Mouse (Mus musculus) olfactory bulb, adult 2 months (tissue): ENCODE data around the gene Trpm8. TPM values are rescaled to one million over a fixed set of nuclear protein-coding genes. Genes with fewer than 3 reads are reported as not detected.
A peak's percentile ranks its signal among the peaks of the same experiment; 100 is the strongest.

ENCODE experiments used
- H3K27ac ChIP-seq: fragments of 200-500 bp; 2 replicates; pipeline ENCODE4 v1.5.1; 2012; ENCODE audit warnings: low read depth, low read length; ENCODE audit not compliant: insufficient read depth
- H3K4me1 ChIP-seq: fragments of 200-500 bp; 2 replicates; pipeline ENCODE4 v1.6.1; 2012; ENCODE audit warnings: low read length; ENCODE audit not compliant: control insufficient read depth, insufficient read depth
- H3K4me3 ChIP-seq: fragments of 200-500 bp; 2 replicates; pipeline ENCODE4 v1.5.1; 2012; ENCODE audit warnings: mild to moderate bottlenecking, low read depth, low read length, moderate library complexity; ENCODE audit not compliant: insufficient read depth
- CTCF ChIP-seq: fragments of 200-500 bp; IDR thresholded peaks from 2 replicates; pipeline ENCODE4 v1.5.1; 2012; ENCODE audit warnings: low read depth, mild to moderate bottlenecking, low read length, moderate library complexity; ENCODE audit not compliant: insufficient read depth
- POLR2A ChIP-seq: fragments of 200-500 bp; IDR thresholded peaks from 2 replicates; pipeline ENCODE4 v1.6.1; 2012; ENCODE audit warnings: mild to moderate bottlenecking, low read depth, low read length, moderate library complexity; ENCODE audit not compliant: insufficient read depth
- WGBS: fragments of 180-500 bp; shearing (Covaris S2); methylation state at CpG from one replicate; pipeline ENCODE4 v1.1.7; 2018; 5-methylcytosine and 5-hydroxymethylcytosine counted together
- polyA plus RNA-seq: library from polyadenylated mRNA; stranded (reverse); fragments of >200 nt; gene quantifications from 2 replicates; pipeline ENCODE4 v1.2.4, GENCODE M21; 2012; ENCODE audit warnings: low replicate concordance; ENCODE audit not compliant: missing spikeins, insufficient read depth, insufficient read length

The Trpm8 gene
- polyA plus RNA-seq, 1 experiment = not detected

DNA sequence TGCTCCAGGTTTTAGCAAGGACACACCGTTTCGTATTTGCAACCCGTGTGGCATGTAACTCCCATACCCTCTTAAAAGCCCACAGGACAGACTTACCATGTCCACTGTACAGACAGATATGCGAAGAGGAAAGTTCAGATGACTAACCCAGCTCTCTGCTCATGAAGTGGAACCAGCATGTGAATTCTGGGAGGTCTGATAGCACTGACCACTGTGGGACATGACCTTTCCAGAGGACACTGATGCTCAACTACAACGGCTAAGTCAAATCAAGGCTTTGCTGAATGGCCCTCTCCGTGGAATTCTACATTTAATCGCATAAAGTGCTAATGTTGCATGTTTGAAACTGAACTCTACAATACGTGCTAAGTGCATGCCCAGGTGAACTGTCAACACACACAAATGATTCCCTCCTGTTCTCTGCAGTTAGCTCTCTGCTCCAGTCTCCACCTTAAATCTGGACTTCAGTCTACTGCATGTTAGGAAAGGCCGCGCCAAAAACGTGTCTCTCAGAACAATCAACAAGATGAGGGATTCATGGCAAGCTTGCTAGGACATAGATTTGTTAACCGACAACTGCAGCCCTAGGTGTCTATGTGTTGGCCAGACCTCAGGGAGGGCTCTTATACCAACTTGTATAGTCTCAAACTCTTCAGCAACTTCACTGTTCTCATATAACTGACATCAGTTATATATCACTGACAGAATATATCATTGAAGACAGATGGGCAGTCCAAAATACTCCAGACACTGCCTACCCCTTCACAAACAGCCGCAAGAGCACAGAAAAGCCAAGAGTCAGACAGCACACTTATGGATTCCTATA lies 1.6 kb upstream of the Trpm8 start:
- TF ChIP-seq POLR2A (no peak), CTCF (no peak)
- no peak overlapping the region for H3K27ac ChIP-seq
- WGBS = 61% methylated on average over 13 of the region's 13 CpGs
- no peak overlapping the region for H3K4me3 ChIP-seq
- peaks cover 4% of the 10 kb centered on the region for H3K4me1 ChIP-seq

DNA sequence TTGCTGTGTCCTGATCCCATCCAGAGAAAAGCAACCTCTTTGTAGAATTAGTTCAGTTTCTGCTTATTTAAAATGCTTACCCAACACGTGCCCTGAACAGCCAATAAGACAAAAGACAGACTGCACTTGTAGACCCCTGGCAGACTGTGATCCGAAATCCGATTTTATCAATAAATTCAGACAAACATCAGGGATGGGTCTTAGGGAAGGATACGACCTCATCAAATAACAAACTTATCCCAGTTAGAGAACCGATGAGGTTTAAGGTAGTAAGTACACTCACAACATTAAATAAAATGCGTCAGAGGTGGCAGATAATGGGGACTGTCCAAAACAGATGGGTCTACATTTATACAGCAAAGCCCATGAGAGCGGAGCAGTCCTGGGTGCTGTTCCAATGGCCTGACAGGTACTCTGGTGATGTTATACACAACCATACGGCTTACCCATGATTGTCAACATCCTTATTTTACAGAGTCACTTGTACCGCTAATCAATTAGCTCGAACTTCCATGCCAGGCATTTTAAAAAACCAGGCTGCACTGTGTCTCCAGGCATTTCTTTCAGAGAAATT lies 850 bp upstream of the Trpm8 start:
- 10% methylated on average over 10 of the region's 10 CpGs for WGBS
- H3K27ac ChIP-seq = no peak overlapping the region
- peaks cover 4% of the 10 kb centered on the region for H3K4me1 ChIP-seq

DNA sequence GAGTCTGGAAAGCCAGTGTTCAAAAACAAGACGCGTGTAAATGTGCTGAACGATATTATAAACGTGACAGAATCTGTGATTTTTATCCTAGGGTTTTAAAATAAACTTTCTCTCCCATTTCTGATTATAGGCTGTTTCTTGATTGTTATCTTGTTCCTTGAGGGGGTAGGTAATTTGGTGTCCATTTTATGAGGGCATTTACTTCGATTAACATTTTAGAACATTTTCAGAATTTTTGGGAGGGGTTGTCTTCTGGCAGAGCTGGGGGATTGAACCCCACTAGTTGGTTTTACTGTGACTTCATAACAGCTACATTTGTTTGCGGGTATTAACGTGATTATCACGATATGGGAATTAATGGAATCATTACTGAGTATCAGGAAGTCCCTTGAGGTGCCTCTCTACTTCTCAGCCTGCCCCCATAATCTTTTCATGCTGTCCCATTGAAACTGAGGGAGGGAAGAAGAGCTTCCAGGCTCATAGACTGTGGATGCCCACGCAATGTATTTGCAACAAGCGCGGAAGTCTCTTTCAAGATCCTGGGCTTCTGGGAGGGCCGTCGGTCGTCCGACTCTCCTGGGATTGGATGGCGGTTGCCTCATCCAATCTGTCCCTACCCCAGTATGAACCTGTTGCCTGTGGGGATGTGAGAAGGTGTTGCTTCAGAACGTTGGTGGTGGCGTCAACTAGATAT lies 504 bp downstream of the Trpm8 start:
- H3K4me3 ChIP-seq = peak overlapping the region; percentile 48
- TF ChIP-seq CTCF (no peak), POLR2A (no peak)
- H3K4me1 ChIP-seq = peaks cover 4% of the 10 kb centered on the region
- 63% methylated on average over 18 of the region's 18 CpGs for WGBS
- H3K27ac ChIP-seq = no peak overlapping the region

More for the DNA sequence above, 850 bp upstream of the Trpm8 start:
- peak overlapping the region; percentile 48 for H3K4me3 ChIP-seq
- TF ChIP-seq POLR2A (no peak), CTCF (no peak)

DNA sequence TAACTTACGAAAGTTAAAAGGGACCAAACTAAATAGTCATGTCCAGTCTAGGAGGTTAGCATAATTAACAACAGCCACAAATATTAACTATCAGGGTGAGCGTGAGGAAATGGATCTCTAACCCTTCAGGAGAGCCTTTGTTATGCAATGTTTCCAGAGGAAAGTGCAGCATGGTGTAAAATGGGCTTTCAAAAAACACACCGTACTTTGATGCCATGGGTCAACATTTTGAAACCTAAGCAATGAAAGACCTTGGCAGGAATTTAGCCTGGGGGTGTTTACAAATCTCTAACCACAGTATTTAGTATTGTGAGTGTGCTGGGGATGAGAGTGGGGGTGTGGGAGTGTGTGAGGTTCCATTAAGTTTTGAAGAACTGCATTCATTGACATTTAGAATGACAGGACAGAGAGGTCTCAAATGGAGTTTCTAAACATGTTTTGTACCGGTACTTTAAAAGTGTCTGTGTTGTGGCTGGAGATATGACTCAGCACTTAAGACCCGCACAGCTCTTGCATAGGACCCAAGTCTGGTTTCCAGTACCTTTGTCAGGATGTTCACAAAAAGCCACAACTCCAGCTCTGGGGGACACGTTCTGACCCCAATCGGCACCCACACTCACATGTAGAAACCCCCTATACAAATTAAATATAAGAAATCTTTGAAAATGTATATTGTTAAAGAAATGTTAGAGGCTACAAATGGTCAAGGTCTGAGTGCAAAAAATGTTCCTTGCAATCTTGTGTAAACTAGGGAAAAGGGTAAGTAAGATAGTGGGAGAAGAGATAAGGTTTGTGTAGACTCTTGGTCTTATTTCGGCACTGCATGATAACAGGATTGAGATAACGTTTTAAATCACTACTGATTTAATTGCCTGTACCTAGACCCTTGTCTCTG lies 1.9 kb downstream of the Trpm8 start:
- H3K4me3 ChIP-seq = no peak overlapping the region
- peaks cover 4% of the 10 kb centered on the region for H3K4me1 ChIP-seq
- no peak for TF ChIP-seq CTCF
- TF ChIP-seq POLR2A = no peak
- WGBS = 58% methylated on average over 9 of the region's 9 CpGs
- H3K27ac ChIP-seq = no peak overlapping the region

DNA sequence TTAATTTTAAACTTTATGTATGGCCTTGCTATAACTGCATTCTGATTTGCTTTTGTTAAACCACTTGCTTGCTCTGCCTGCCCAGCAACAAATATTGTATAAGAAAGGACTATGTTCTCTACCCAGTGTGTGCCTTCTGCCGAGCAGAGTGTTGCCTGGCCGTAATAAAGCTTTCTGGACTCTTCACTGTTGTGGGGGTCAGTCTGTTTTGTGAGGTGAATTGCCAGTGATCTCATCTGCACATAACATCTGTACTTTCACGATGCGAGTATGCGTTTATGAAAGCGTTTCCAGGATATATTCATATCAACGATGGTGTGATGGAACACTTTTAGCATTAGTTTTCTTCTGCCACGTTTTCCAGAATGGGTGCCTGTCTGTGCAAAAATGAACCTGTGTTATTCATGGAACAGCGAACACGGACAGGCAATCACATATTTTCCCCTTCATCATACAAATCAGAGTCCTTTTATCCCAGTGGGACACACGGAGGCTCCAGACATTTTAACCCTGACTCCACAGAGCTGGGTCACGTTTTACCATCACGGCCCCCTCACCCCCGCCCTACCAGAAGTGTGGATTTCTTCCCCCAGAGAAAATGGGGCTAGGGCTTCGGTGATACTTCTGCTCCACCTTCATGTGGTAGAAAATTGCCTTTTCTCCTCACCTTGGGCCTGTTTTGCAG lies 2.7 kb downstream of the Trpm8 start:
- no peak for TF ChIP-seq POLR2A
- TF ChIP-seq CTCF = no peak
- no peak overlapping the region for H3K27ac ChIP-seq
- H3K4me3 ChIP-seq = no peak overlapping the region
- 72% methylated on average over 15 of the region's 15 CpGs for WGBS
- peaks cover 4% of the 10 kb centered on the region for H3K4me1 ChIP-seq

DNA sequence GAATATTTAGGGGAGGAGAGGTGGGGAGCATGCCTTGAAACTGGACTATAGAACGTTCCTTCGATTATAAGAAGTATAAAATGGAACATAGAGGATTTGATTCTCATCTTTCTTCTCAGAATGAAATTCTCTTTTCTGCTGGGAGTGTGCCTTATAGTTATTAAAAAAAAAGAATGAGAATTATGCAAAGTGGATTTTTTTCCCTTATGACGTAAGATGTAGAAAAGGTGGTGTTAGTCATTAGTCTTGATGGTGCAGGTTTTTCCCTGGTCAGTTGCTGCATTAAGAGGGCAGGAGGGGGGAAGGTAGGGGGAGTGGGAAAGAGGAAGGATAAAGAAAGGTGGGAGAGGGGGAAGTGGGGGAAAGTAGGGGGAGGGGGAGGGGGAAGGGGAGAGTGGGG lies 4.8 kb downstream of the Trpm8 start:
- TF ChIP-seq POLR2A = no peak
- TF ChIP-seq CTCF = no peak
- H3K4me1 ChIP-seq = peaks cover 2% of the 10 kb centered on the region; the same call in 1 of the 2 replicates
- 65% methylated on average over 3 of the region's 3 CpGs for WGBS
- H3K27ac ChIP-seq = no peak overlapping the region
- no peak overlapping the region for H3K4me3 ChIP-seq

DNA sequence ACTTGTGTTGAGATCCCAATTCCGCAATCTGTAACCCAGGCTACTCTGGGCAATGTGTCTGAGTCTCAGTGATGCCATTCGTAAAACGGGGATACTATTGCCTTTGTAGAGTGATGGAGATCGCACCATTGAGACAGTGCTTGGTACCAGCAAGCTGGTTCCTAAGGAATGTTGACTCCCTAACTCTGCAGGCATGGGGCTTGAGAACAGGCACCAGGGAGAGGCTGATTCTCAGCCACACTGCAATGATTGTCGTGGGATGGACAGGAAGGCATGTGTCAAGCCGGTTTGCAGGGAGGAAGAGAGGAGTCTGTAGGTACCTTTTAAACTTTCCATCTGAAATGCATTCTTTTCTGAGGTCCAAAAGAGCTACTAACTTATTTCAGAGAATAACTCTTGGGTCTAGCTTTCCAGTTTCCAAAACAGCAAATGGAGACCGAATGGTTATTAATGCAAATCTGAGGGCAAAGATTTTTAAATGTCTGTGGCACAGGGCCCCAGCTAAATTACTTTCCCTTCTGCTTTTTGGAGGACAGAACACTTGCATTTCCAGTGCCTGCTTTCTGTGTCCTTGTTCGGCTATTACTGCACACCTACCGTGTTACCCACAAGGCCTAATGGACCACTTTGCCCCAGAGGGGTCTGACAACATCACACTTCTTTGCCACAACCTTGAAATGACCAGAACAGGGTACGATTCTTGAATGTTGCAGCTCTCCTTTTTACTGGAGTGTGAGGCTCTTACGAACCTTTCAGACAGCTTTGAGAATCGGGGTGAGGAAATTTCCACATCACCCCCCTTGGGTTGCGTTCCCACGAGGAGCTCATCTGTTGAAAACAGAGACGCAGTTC lies 6.1 kb downstream of the Trpm8 start:
- Histone ChIP-seq H3K4me3 (no peak overlapping the region), H3K4me1 (no peaks in the 10 kb centered on the region), H3K27ac (no peak overlapping the region)
- WGBS = 81% methylated on average over 15 of the region's 15 CpGs
- TF ChIP-seq CTCF = no peak
- no peak for TF ChIP-seq POLR2A
